Mouse (Mus musculus) kidney, adult 2 months (tissue): ENCODE measurements around the gene Etl4.

Experiments
- CTCF ChIP-seq: fragments of 200-500 bp; conservative IDR thresholded peaks from 2 replicates; pipeline ENCODE4 v1.5.1; 2011; ENCODE audit warnings: low read depth, mild to moderate bottlenecking, control low read depth, low read length, moderate library complexity, mixed read lengths; ENCODE audit not compliant: insufficient read depth, insufficient read length
- POLR2A ChIP-seq: fragments of 200-500 bp; IDR thresholded peaks from one replicate; pipeline ENCODE4 v1.6.1; 2011; ENCODE audit warnings: low read depth, low read length, control low read depth

DNA sequence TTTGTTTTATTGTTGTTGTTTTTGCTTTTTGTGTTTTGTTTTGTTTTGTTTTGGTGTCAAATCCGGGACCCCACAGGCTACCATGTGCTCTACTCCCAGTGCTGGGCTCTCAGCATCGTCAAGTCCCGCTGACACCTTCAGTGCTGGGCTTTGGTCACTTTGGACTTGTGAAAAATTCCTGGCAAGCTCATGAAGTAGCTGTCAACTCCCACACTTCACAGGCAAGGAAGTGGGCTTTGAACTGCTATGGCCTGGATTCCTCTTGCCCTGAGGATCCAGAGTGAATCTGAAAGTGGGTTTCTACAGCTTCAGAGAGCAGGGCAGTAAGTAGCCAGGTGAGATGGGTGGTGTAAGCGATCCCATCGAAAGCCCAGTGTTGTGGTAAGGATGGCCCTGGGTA lies 649.5 kb downstream of the Etl4 start:
- TF ChIP-seq CTCF (no peak), POLR2A (no peak)
